Mouse (Mus musculus): ENCODE measurements at regions not wholly inside any gene's neighbourhood (a gene's known extent, or its start where the extent isn't known, plus 50 kb on each side); places are given as distances from the start of the nearest gene placed in this dataset.

DNA sequence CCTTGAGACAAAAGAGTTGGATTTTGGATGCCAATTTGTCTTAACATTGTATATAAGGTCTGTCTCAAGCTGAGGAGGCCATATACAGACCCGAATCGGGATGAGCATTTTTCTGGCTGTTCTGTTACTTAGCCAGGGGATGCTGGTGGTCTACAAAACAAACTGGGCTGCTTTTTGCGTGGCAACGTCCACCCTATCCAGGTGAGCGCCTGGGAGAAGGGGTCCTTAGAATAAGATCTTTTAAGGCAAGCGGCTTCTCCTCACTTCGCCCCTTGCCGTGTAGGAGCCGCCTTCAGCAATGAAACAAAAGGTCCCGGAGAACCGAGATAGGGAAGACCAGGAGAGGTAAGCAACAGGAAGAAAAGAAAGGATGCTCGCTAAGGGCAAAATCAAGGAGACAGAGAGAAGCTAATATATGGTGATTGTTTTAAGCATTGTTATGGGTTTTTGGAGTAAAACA is 171.2 kb upstream of the 9630041A04Rik start:
- no peaks in the 10 kb centered on the region for H3K9me3 ChIP-seq (replicated peaks; ENCODE audit: control insufficient read depth, insufficient read depth, low read length, poor library complexity, severe bottlenecking)
- H3K9ac ChIP-seq (ENCODE audit: low read depth, poor library complexity, severe bottlenecking): no peak overlapping the region
- no peak overlapping the region for H3K27ac ChIP-seq (ENCODE audit: insufficient read depth, low read length)
- no peaks in the 10 kb centered on the region for H3K36me3 ChIP-seq (ENCODE audit: control insufficient read depth, insufficient read depth, low read length, poor library complexity, severe bottlenecking)
- H3K27me3 ChIP-seq (ENCODE audit: control insufficient read depth, insufficient read depth, low read length, poor library complexity, severe bottlenecking): no peaks in the 10 kb centered on the region
- TF ChIP-seq EP300 (IDR thresholded peaks at IDR 0.05; ENCODE audit: insufficient read depth, low read depth, low read length) (no peak), POLR2A (IDR thresholded peaks at IDR 0.05; ENCODE audit: insufficient read depth, low read length) (no peak), CTCF (IDR thresholded peaks at IDR 0.05; ENCODE audit: low read depth, low read length) (no peak)
- no peaks in the 10 kb centered on the region for H3K4me1 ChIP-seq (ENCODE audit: control insufficient read depth, insufficient read depth, low read length)
- no peak overlapping the region for H3K4me3 ChIP-seq (ENCODE audit: low read depth, low read length)

DNA sequence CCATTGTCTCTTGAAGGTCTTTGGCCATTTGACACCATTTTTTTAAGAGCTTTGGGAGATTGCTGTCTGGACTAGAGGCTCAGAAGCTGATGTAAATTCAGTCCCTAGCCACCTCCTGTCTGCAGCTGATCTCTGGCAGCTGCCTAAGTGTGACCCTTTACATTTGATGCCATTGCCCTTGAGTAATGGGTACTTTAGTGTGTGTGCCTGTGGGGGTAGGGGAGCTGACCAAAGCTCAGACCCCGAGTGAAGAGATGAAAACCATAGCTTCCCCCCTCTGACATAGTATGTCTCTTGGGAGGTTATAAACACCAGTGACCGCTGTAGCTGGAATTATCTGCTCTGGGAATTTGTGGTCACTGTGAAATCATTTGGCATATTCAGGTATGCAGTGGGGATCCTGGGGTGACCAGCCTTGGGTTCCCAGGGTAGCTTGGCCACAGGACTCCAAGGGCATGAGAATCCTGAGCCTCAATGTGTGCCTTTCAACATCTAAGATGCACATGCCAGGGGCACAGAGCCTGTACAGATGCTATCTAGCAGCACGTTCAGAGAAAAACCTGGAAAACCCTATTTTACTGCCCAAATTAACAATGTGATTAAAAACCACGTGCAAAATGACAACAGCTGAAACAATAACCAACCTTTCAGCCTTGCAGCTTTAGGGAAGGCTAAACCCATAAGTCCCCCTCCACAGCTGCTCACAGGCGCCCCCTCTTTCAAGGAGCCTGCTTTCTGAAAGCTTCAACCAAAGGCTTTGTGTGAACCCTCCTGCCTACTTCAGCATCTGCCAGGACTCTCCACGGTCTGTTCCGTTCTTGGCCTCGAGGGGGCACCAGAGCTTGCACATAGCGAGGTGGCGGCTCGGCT is 171.9 kb upstream of the 9630041A04Rik start:
- peak; percentile 66 for TF ChIP-seq CTCF (IDR thresholded peaks at IDR 0.05; ENCODE audit: low read depth, low read length)
- no peak for TF ChIP-seq POLR2A (IDR thresholded peaks at IDR 0.05; ENCODE audit: insufficient read depth, low read length)
- no peaks in the 10 kb centered on the region for H3K36me3 ChIP-seq (ENCODE audit: control insufficient read depth, insufficient read depth, low read length, poor library complexity, severe bottlenecking)
- H3K4me3 ChIP-seq (ENCODE audit: low read depth, low read length): no peak overlapping the region
- no peaks in the 10 kb centered on the region for H3K4me1 ChIP-seq (ENCODE audit: control insufficient read depth, insufficient read depth, low read length)
- no peak overlapping the region for H3K9ac ChIP-seq (ENCODE audit: low read depth, poor library complexity, severe bottlenecking)
- no peaks in the 10 kb centered on the region for H3K9me3 ChIP-seq (replicated peaks; ENCODE audit: control insufficient read depth, insufficient read depth, low read length, poor library complexity, severe bottlenecking)
- no peaks in the 10 kb centered on the region for H3K27me3 ChIP-seq (ENCODE audit: control insufficient read depth, insufficient read depth, low read length, poor library complexity, severe bottlenecking)
- no peak overlapping the region for H3K27ac ChIP-seq (ENCODE audit: insufficient read depth, low read length)

DNA sequence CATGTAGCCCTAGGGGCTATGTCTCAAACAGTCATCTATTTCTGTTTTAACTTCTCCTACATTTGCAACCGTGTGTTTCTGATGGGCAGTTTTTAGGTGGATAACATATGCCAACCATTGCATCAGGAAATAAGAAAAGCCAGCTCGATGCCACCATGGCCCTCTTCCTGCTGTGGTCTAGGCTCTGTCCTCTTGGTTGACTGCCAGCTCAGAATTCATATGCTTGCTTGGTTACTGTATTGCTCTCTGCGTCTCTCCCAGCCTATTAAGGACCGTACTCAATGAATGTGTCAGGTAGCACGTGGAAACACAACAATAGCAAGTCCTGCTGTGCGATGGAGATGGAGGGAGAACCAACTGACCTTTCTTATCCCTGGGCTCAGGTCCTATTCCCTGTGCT is 174.4 kb upstream of the 9630041A04Rik start:
- H3K36me3 ChIP-seq (ENCODE audit: control insufficient read depth, insufficient read depth, low read length, poor library complexity, severe bottlenecking): no peaks in the 10 kb centered on the region
- H3K4me3 ChIP-seq (ENCODE audit: low read depth, low read length): no peak overlapping the region
- H3K4me1 ChIP-seq (ENCODE audit: control insufficient read depth, insufficient read depth, low read length): no peaks in the 10 kb centered on the region
- TF ChIP-seq EP300 (IDR thresholded peaks at IDR 0.05; ENCODE audit: insufficient read depth, low read depth, low read length) (no peak), POLR2A (IDR thresholded peaks at IDR 0.05; ENCODE audit: insufficient read depth, low read length) (no peak), CTCF (IDR thresholded peaks at IDR 0.05; ENCODE audit: low read depth, low read length) (no peak)
- no peaks in the 10 kb centered on the region for H3K9me3 ChIP-seq (replicated peaks; ENCODE audit: control insufficient read depth, insufficient read depth, low read length, poor library complexity, severe bottlenecking)
- H3K27me3 ChIP-seq (ENCODE audit: control insufficient read depth, insufficient read depth, low read length, poor library complexity, severe bottlenecking): no peaks in the 10 kb centered on the region
- no peak overlapping the region for H3K9ac ChIP-seq (ENCODE audit: low read depth, poor library complexity, severe bottlenecking)
- H3K27ac ChIP-seq (ENCODE audit: insufficient read depth, low read length): no peak overlapping the region

DNA sequence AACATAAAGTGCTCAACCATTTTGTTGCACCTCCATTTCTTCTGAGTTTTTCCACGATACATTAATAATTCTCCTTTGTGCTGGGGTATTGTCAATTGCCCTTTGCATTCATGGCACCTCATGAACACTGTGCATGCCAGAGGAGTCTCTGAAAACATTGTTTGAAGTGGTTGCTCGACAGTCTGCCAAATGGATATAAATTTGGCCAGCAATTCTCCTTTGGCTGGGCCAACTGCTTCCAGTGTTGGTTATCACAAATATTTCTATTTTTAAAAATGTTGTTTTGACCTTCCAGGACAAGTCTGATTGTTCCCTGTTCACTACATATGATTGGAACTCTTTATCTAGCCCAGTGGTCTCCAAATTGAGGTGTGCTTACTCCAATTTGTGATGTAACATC is 184.1 kb upstream of the 9630041A04Rik start:
- Histone ChIP-seq H3K4me1 (ENCODE audit: control insufficient read depth, insufficient read depth, low read length) (no peaks in the 10 kb centered on the region), H3K27ac (ENCODE audit: insufficient read depth, low read length) (no peak overlapping the region), H3K27me3 (ENCODE audit: control insufficient read depth, insufficient read depth, low read length, poor library complexity, severe bottlenecking) (no peaks in the 10 kb centered on the region), H3K9me3 (replicated peaks; ENCODE audit: control insufficient read depth, insufficient read depth, low read length, poor library complexity, severe bottlenecking) (no peaks in the 10 kb centered on the region), H3K9ac (ENCODE audit: low read depth, poor library complexity, severe bottlenecking) (no peak overlapping the region), H3K4me3 (ENCODE audit: low read depth, low read length) (no peak overlapping the region), H3K36me3 (ENCODE audit: control insufficient read depth, insufficient read depth, low read length, poor library complexity, severe bottlenecking) (no peaks in the 10 kb centered on the region)
- no peak for TF ChIP-seq CTCF (IDR thresholded peaks at IDR 0.05; ENCODE audit: low read depth, low read length)

DNA sequence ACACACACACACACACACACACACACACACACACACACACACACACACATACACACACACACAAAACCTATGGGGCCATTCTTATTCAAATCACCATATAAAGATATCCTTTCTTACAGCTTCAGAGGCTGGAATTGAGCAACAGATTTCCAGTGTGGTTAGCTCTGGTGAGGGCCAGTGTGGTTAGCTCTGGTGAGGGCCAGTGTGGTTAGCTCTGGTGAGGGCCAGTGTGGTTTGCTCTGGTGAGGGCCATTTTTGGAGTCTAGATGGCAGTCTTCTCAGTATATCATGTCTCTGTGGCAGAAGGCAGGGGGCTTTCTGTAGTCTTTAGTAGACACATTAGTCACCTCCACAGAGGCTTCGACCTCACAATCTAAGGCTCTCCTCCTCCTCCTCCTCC is 191.5 kb upstream of the 9630041A04Rik start:
- Histone ChIP-seq H3K27ac (ENCODE audit: insufficient read depth, low read length) (no peak overlapping the region), H3K9me3 (replicated peaks; ENCODE audit: control insufficient read depth, insufficient read depth, low read length, poor library complexity, severe bottlenecking) (no peaks in the 10 kb centered on the region), H3K4me1 (ENCODE audit: control insufficient read depth, insufficient read depth, low read length) (no peaks in the 10 kb centered on the region), H3K9ac (ENCODE audit: low read depth, poor library complexity, severe bottlenecking) (no peak overlapping the region), H3K27me3 (ENCODE audit: control insufficient read depth, insufficient read depth, low read length, poor library complexity, severe bottlenecking) (no peaks in the 10 kb centered on the region), H3K4me3 (ENCODE audit: low read depth, low read length) (no peak overlapping the region), H3K36me3 (ENCODE audit: control insufficient read depth, insufficient read depth, low read length, poor library complexity, severe bottlenecking) (no peaks in the 10 kb centered on the region)
- TF ChIP-seq EP300 (IDR thresholded peaks at IDR 0.05; ENCODE audit: insufficient read depth, low read depth, low read length) (no peak), CTCF (IDR thresholded peaks at IDR 0.05; ENCODE audit: low read depth, low read length) (no peak), POLR2A (IDR thresholded peaks at IDR 0.05; ENCODE audit: insufficient read depth, low read length) (no peak)

DNA sequence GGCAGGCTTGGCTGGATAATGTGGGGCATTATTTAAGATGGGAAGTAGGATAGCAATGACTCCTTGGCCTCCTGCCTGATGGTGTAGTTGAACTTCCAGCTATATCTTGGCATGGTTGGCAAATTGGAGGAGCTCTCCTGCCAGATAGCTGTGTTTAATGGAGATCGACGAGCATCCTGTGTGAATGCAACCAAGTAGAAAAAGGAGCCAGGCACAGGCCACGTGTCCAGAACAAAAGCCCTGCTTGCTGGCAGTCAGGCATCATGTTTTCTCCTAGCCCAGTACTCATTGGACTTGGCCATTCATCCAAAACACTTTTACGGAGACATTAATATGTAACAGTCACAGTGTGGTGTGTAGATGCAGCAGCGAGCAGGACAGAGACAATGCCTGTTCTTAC is 211.8 kb upstream of the 9630041A04Rik start:
- Histone ChIP-seq H3K4me1 (ENCODE audit: control insufficient read depth, insufficient read depth, low read length) (no peaks in the 10 kb centered on the region), H3K27me3 (ENCODE audit: control insufficient read depth, insufficient read depth, low read length, poor library complexity, severe bottlenecking) (no peaks in the 10 kb centered on the region), H3K4me3 (ENCODE audit: low read depth, low read length) (no peak overlapping the region), H3K36me3 (ENCODE audit: control insufficient read depth, insufficient read depth, low read length, poor library complexity, severe bottlenecking) (no peaks in the 10 kb centered on the region), H3K9ac (ENCODE audit: low read depth, poor library complexity, severe bottlenecking) (no peak overlapping the region), H3K27ac (ENCODE audit: insufficient read depth, low read length) (no peak overlapping the region), H3K9me3 (replicated peaks; ENCODE audit: control insufficient read depth, insufficient read depth, low read length, poor library complexity, severe bottlenecking) (no peaks in the 10 kb centered on the region)
- TF ChIP-seq POLR2A (IDR thresholded peaks at IDR 0.05; ENCODE audit: insufficient read depth, low read length) (no peak), CTCF (IDR thresholded peaks at IDR 0.05; ENCODE audit: low read depth, low read length) (no peak), EP300 (IDR thresholded peaks at IDR 0.05; ENCODE audit: insufficient read depth, low read depth, low read length) (no peak)

Measured in ES-Bruce4 (cell line).